Mouse (Mus musculus) cerebellum, adult 2 months (tissue): ENCODE measurements around the gene Trpd52l3. TPM values are rescaled to one million over a fixed set of nuclear protein-coding genes. Genes with fewer than 3 reads are reported as not detected.

ENCODE experiments used
- DNase-seq, 2 experiments: peaks; one replicate each; pipeline ENCODE4 v3.0.0; 2021
- H3K27ac ChIP-seq: fragments of 200-500 bp; 2 replicates; pipeline ENCODE4 v1.5.1; 2012; ENCODE audit warnings: low read length, control low read depth, inconsistent platforms; ENCODE audit not compliant: insufficient read depth
- H3K27me3 ChIP-seq: fragments of 200-500 bp; 2 replicates; pipeline ENCODE4 v1.6.1; 2012; ENCODE audit warnings: inconsistent platforms, mild to moderate bottlenecking, low read length, moderate library complexity; ENCODE audit not compliant: control insufficient read depth, insufficient read depth
- H3K4me1 ChIP-seq: fragments of 200-500 bp; 2 replicates; pipeline ENCODE4 v1.6.1; 2011; ENCODE audit warnings: low read length; ENCODE audit not compliant: control insufficient read depth, insufficient read depth
- H3K4me3 ChIP-seq: fragments of 200-500 bp; replicated peaks from 2 replicates; pipeline ENCODE3; 2011; ENCODE audit warnings: mild to moderate bottlenecking, low read depth, low read length, control low read depth; ENCODE audit not compliant: insufficient read depth
- CTCF ChIP-seq: fragments of 200-500 bp; IDR thresholded peaks from 2 replicates; pipeline ENCODE4 v1.5.1; 2011; ENCODE audit warnings: low read depth, mild to moderate bottlenecking, control low read depth, low read length, moderate library complexity, borderline replicate concordance; ENCODE audit not compliant: insufficient read depth
- POLR2A ChIP-seq: fragments of 200-500 bp; IDR thresholded peaks from 2 replicates; pipeline ENCODE4 v1.6.1; 2011; ENCODE audit warnings: low read length, control low read depth, borderline replicate concordance; ENCODE audit not compliant: insufficient read depth
- WGBS: fragments of 180-500 bp; shearing (Covaris S2); methylation state at CpG from one replicate; pipeline ENCODE4 v1.1.7; 2018; 5-methylcytosine and 5-hydroxymethylcytosine counted together
- polyA plus RNA-seq: library from polyadenylated mRNA; depleted of rRNA; stranded (reverse); fragments of >200 nt; gene quantifications from 2 replicates; pipeline ENCODE4 v1.2.3, GENCODE M21; 2012; rRNA removed

Gene Trpd52l3
- polyA plus RNA-seq, 1 experiment = not detected

GRCm38 (mm10) chr19:30035361-30035760 is 31.8 kb downstream of the Trpd52l3 start:
- DNase-seq = no peak
- no peak overlapping the region for H3K4me3 ChIP-seq
- no peaks in the 10 kb centered on the region for H3K27me3 ChIP-seq
- peaks cover 3% of the 10 kb centered on the region; the same call in 1 of the 2 replicates for H3K4me1 ChIP-seq
- WGBS = 47% methylated on average over 3 of the region's 3 CpGs
- TF ChIP-seq POLR2A = no peak
- TF ChIP-seq CTCF = no peak
- H3K27ac ChIP-seq = no peak overlapping the region

- no peak for DNase-seq
- TF ChIP-seq POLR2A (no peak), CTCF (no peak)
- WGBS = 96% methylated on average over 2 of the region's 2 CpGs
- H3K4me1 ChIP-seq = no peaks in the 10 kb centered on the region
- H3K27me3 ChIP-seq = no peaks in the 10 kb centered on the region
- H3K4me3 ChIP-seq = no peak overlapping the region
- no peak overlapping the region for H3K27ac ChIP-seq
Observed at GRCm38 (mm10) chr19:30043691-30044090, 40.1 kb downstream of the Trpd52l3 start.

GRCm38 (mm10) chr19:30044630-30045029 is 41.0 kb downstream of the Trpd52l3 start:
- H3K27ac ChIP-seq = no peak overlapping the region
- DNase-seq = no peak
- WGBS = 100% methylated on average over 1 of the region's 1 CpGs
- H3K27me3 ChIP-seq = no peaks in the 10 kb centered on the region
- TF ChIP-seq POLR2A = no peak
- H3K4me1 ChIP-seq = peaks cover 2% of the 10 kb centered on the region; the same call in 1 of the 2 replicates
- H3K4me3 ChIP-seq = no peak overlapping the region

GRCm38 (mm10) chr19:30045857-30046256 is 42.3 kb downstream of the Trpd52l3 start:
- 65% methylated on average over 1 of the region's 1 CpGs for WGBS
- no peak for TF ChIP-seq CTCF
- peaks cover 2% of the 10 kb centered on the region; the same call in 1 of the 2 replicates for H3K4me1 ChIP-seq
- H3K27ac ChIP-seq = no peak overlapping the region
- no peak for DNase-seq
- no peaks in the 10 kb centered on the region for H3K27me3 ChIP-seq
- no peak overlapping the region for H3K4me3 ChIP-seq

GRCm38 (mm10) chr19:30050584-30050983 is 47.0 kb downstream of the Trpd52l3 start:
- Histone ChIP-seq H3K4me1 (peaks cover 2% of the 10 kb centered on the region; the same call in 1 of the 2 replicates), H3K27me3 (no peaks in the 10 kb centered on the region), H3K4me3 (no peak overlapping the region), H3K27ac (no peak overlapping the region)
- WGBS = 89% methylated on average over 2 of the region's 2 CpGs
- TF ChIP-seq POLR2A = no peak
- no peak for DNase-seq

GRCm38 (mm10) chr19:30051479-30051878 is 47.9 kb downstream of the Trpd52l3 start:
- H3K27me3 ChIP-seq = no peaks in the 10 kb centered on the region
- no peak overlapping the region for H3K27ac ChIP-seq
- H3K4me1 ChIP-seq = peaks cover 2% of the 10 kb centered on the region; the same call in 1 of the 2 replicates
- no peak overlapping the region for H3K4me3 ChIP-seq
- DNase-seq = no peak
- 97% methylated on average over 3 of the region's 3 CpGs for WGBS
- no peak for TF ChIP-seq POLR2A

GRCm38 (mm10) chr19:30054218-30054617 is 50.6 kb downstream of the Trpd52l3 start:
- Histone ChIP-seq H3K27me3 (no peaks in the 10 kb centered on the region), H3K27ac (no peak overlapping the region), H3K4me3 (no peak overlapping the region), H3K4me1 (peaks cover 2% of the 10 kb centered on the region; the same call in 1 of the 2 replicates)
- DNase-seq = no peak
- TF ChIP-seq POLR2A (no peak), CTCF (no peak)
- 98% methylated on average over 2 of the region's 2 CpGs for WGBS

Other genes with a start within 250 kb of the Trpd52l3 start
- 25.6 and 28.2 TPM in 2 replicates for gene 9930021J03Rik, start 197.8 kb upstream of the Trpd52l3 start, polyA plus RNA-seq
- 22.1 and 22.3 TPM in 2 replicates for gene Ranbp6, start 190.8 kb upstream of the Trpd52l3 start, polyA plus RNA-seq
- 38.5 and 58.0 TPM in 2 replicates for gene Il33, start 78.7 kb upstream of the Trpd52l3 start, polyA plus RNA-seq
- gene Uhrf2, start 26.7 kb downstream of the Trpd52l3 start, polyA plus RNA-seq = 61.8 and 62.1 TPM in 2 replicates
- 14.9 and 17.7 TPM in 2 replicates for gene Gldc, start 171.6 kb downstream of the Trpd52l3 start, polyA plus RNA-seq
- 0.13 and 0.16 TPM in 2 replicates for gene Mbl2, start 229.2 kb downstream of the Trpd52l3 start, polyA plus RNA-seq